Mouse (Mus musculus) kidney, adult 2 months (tissue): ENCODE data around the gene Irf5. TPM values are rescaled to one million over a fixed set of nuclear protein-coding genes. Genes with fewer than 3 reads are reported as not detected.
"Not testable (repeated sequence)": the region's sequence is repeated elsewhere in the genome, so short reads cannot be mapped to it uniquely, and the experiment has no call there.

Source experiments
- DNase-seq: peaks from one replicate; pipeline ENCODE4 v3.0.0; 2021
- H3K27ac ChIP-seq: fragments of 200-500 bp; 2 replicates; pipeline ENCODE4 v1.5.1; 2012; ENCODE audit warnings: low read depth, low read length, control low read depth, inconsistent platforms; ENCODE audit not compliant: insufficient read depth
- H3K27me3 ChIP-seq: fragments of 200-500 bp; replicated peaks from 2 replicates; pipeline ENCODE4 v1.6.1; 2012; ENCODE audit warnings: mild to moderate bottlenecking, moderate library complexity, low read length, inconsistent platforms; ENCODE audit not compliant: control insufficient read depth, insufficient read depth
- H3K36me3 ChIP-seq: fragments of 200-500 bp; 2 replicates; pipeline ENCODE4 v1.6.1; 2012; ENCODE audit warnings: mild to moderate bottlenecking, moderate library complexity, low read length, inconsistent platforms; ENCODE audit not compliant: control insufficient read depth, insufficient read depth
- H3K4me1 ChIP-seq: fragments of 200-500 bp; 2 replicates; pipeline ENCODE4 v1.6.1; 2011; ENCODE audit warnings: low read length; ENCODE audit not compliant: control insufficient read depth, insufficient read depth
- H3K4me3 ChIP-seq: fragments of 200-500 bp; 2 replicates; pipeline ENCODE4 v1.5.1; 2011; ENCODE audit warnings: mild to moderate bottlenecking, low read depth, low read length, control low read depth; ENCODE audit not compliant: insufficient read depth
- CTCF ChIP-seq: fragments of 200-500 bp; conservative IDR thresholded peaks from 2 replicates; pipeline ENCODE4 v1.5.1; 2011; ENCODE audit warnings: low read depth, mild to moderate bottlenecking, control low read depth, low read length, moderate library complexity, mixed read lengths; ENCODE audit not compliant: insufficient read depth, insufficient read length
- POLR2A ChIP-seq: fragments of 200-500 bp; IDR thresholded peaks from one replicate; pipeline ENCODE4 v1.6.1; 2011; ENCODE audit warnings: low read depth, low read length, control low read depth
- WGBS: fragments of 180-500 bp; shearing (Covaris S2); methylation state at CpG from one replicate; pipeline ENCODE4 v1.1.7; 2018; 5-methylcytosine and 5-hydroxymethylcytosine counted together
- polyA plus RNA-seq: library from polyadenylated mRNA; depleted of rRNA; stranded (reverse); fragments of >200 nt; gene quantifications from 2 replicates; pipeline ENCODE4 v1.2.3, GENCODE M21; 2012; rRNA removed

Irf5 gene
- polyA plus RNA-seq, 1 experiment = 17.0 TPM

GRCm38 (mm10) chr6:29548086-29548485 is 21.7 kb downstream of the Irf5 start:
- WGBS = 92% methylated on average over 1 of the region's 1 CpGs
- no peak for DNase-seq
- Histone ChIP-seq H3K4me3 (no peak overlapping the region), H3K4me1 (no peaks in the 10 kb centered on the region), H3K27me3 (no peaks in the 10 kb centered on the region), H3K36me3 (peaks cover 5% of the 10 kb centered on the region), H3K27ac (no peak overlapping the region)
- TF ChIP-seq POLR2A (no peak), CTCF (no peak)

- 96% methylated on average over 2 of the region's 2 CpGs for WGBS
- Histone ChIP-seq H3K27ac (no peak overlapping the region), H3K4me3 (no peak overlapping the region), H3K27me3 (no peaks in the 10 kb centered on the region), H3K36me3 (peaks cover 14% of the 10 kb centered on the region), H3K4me1 (no peaks in the 10 kb centered on the region)
- TF ChIP-seq CTCF (no peak), POLR2A (no peak)
- DNase-seq = no peak
Measured at GRCm38 (mm10) chr6:29552526-29552925, 26.1 kb downstream of the Irf5 start.

- Histone ChIP-seq H3K27ac (no peak overlapping the region), H3K4me1 (no peaks in the 10 kb centered on the region), H3K36me3 (peaks cover 14% of the 10 kb centered on the region), H3K4me3 (no peak overlapping the region), H3K27me3 (no peaks in the 10 kb centered on the region)
- WGBS = 86% methylated on average over 2 of the region's 2 CpGs
- no peak for DNase-seq
- TF ChIP-seq POLR2A (no peak), CTCF (no peak)
Measured at GRCm38 (mm10) chr6:29557112-29557511, 30.7 kb downstream of the Irf5 start.

- WGBS = 95% methylated on average over 3 of the region's 3 CpGs
- not testable (repeated sequence) for H3K27me3 ChIP-seq, H3K27ac ChIP-seq, H3K4me1 ChIP-seq, DNase-seq, H3K4me3 ChIP-seq
- H3K36me3 ChIP-seq = peaks cover 20% of the 10 kb centered on the region
Measured at GRCm38 (mm10) chr6:29576388-29576787, 50.0 kb downstream of the Irf5 start.

GRCm38 (mm10) chr6:29580770-29581169 is 54.3 kb downstream of the Irf5 start:
- H3K27ac ChIP-seq = no peak overlapping the region
- H3K27me3 ChIP-seq = no peaks in the 10 kb centered on the region
- TF ChIP-seq POLR2A = no peak
- no peak for TF ChIP-seq CTCF
- 90% methylated on average over 1 of the region's 1 CpGs for whole genome bisulfite sequencing
- H3K4me3 ChIP-seq = no peak overlapping the region
- no peak for DNase-seq
- peaks cover 21% of the 10 kb centered on the region for H3K36me3 ChIP-seq
- H3K4me1 ChIP-seq = no peaks in the 10 kb centered on the region

GRCm38 (mm10) chr6:29581202-29581601 is 54.8 kb downstream of the Irf5 start:
- TF ChIP-seq POLR2A (no peak), CTCF (no peak)
- H3K4me1 ChIP-seq = no peaks in the 10 kb centered on the region
- H3K27ac ChIP-seq = no peak overlapping the region
- H3K27me3 ChIP-seq = no peaks in the 10 kb centered on the region
- no peak for DNase-seq
- H3K36me3 ChIP-seq = peaks cover 21% of the 10 kb centered on the region
- no peak overlapping the region for H3K4me3 ChIP-seq
- WGBS = 94% methylated on average over 3 of the region's 3 CpGs

Other genes starting within 250 kb of the Irf5 start
- 0.39 and 0.45 TPM in 2 replicates for gene Fam71f2, start 247.0 kb upstream of the Irf5 start, polyA plus RNA-seq
- 0.11 TPM in 1 of 2 replicates, not detected in the other for gene Fam71f1, start 207.5 kb upstream of the Irf5 start, polyA plus RNA-seq
- gene Calu, start 178.6 kb upstream of the Irf5 start, polyA plus RNA-seq = 42.1 and 46.3 TPM in 2 replicates
- gene Opn1sw, start 138.2 kb upstream of the Irf5 start, polyA plus RNA-seq = not detected in 2 replicates
- gene Ccdc136, start 130.3 kb upstream of the Irf5 start, polyA plus RNA-seq = 4.0 and 5.6 TPM in 2 replicates
- gene Flnc, start 93.4 kb upstream of the Irf5 start, polyA plus RNA-seq = 0.49 and 2.6 TPM in 2 replicates
- 796 and 827 TPM in 2 replicates for gene Atp6v1f, start 58.9 kb upstream of the Irf5 start, polyA plus RNA-seq
- gene Atp6v1fnb, start 55.2 kb upstream of the Irf5 start, polyA plus RNA-seq = 0.17 TPM in 1 of 2 replicates, not detected in the other
- gene Kcp, start 18.7 kb upstream of the Irf5 start, polyA plus RNA-seq = 25.7 and 26.2 TPM in 2 replicates
- gene Tnpo3, start 83.3 kb downstream of the Irf5 start, polyA plus RNA-seq = 50.0 and 56.8 TPM in 2 replicates
- 34.1 and 39.8 TPM in 2 replicates for gene Tspan33, start 167.6 kb downstream of the Irf5 start, polyA plus RNA-seq
- 53.4 and 59.5 TPM in 2 replicates for gene Smo, start 208.9 kb downstream of the Irf5 start, polyA plus RNA-seq
- gene Ahcyl2, start 241.4 kb downstream of the Irf5 start, polyA plus RNA-seq = 107 and 122 TPM in 2 replicates